Mouse (Mus musculus): ENCODE results near the gene Mmp25.

The Mmp25 gene

DNA sequence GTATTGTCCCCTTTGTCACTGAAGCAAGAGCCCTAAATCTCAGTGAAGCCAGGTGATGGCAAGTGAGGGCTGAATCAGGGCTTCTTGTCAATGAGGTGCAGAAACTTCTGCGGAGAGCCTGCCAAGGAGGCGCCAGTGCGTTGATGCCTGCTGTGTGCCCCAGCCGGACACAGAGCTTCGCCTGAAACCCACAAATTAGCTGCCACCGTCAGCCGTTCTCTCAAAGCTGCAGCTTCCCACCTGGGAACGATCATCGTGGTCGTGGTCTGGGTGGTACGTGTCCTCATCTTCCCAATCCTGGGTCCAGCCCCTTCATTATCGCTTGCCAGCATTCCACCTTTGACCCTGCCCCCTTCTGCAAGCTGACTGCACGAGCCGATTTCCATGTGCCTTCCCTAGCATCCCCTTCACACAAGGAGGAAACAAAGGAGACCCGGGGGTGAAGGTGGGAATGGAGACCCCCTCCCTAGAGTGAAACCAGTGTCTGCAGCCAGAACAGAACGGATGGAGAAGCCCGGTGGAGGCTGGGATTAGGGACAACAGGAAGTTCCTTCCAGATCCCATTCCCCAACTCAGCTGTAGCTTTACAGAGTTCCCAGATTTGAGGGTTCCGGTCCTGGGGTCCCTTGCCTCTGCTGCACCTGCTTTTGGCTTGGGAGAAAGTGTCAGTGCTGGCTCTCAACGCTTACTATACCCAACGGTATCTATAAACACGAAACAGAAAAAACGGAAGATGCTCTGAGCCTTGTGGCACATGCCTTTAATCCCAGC, 59.2 kb downstream of the Mmp25 start:
- Histone ChIP-seq H3K9me3 (ENCODE audit: low read length) (no peaks in the 10 kb centered on the region), H3K36me3 (ENCODE audit: insufficient read depth, low read length) (peaks cover 33% of the 10 kb centered on the region), H3K4me3 (replicated peaks; ENCODE audit: low read length) (peak overlapping the region; percentile 93), H3K4me1 (replicated peaks; ENCODE audit: low read depth, low read length) (peaks cover 32% of the 10 kb centered on the region), H3K27me3 (ENCODE audit: insufficient read depth, low read length) (no peaks in the 10 kb centered on the region)
- TF ChIP-seq POU5F1 (IDR thresholded peaks at IDR 0.05; ENCODE audit: borderline replicate concordance, low read length) (peak; percentile 29; the same call in 1 of the 2 replicates), NANOG (IDR thresholded peaks at IDR 0.05; ENCODE audit: borderline replicate concordance, low read length) (no peak), CTCF (conservative IDR thresholded peaks at IDR 0.05; ENCODE audit: low read length) (no peak)

DNA sequence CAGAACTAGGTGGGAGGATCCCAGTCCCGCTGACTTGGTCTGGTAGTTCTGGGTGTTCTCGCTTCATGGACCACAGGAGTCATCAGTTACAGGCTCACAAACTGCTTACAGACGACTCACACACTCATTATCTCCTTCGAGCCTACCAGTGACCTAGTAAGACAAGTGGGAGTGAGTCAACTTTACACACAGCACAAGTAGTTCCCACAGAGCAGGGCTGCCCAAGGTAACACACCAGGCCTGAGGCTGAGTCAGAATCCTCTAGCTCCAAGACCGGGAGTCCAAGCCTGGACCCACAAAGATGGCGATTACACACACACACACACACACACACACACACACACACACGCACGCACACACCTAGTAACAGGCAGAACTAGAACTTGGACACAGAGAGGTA, 60.3 kb downstream of the Mmp25 start:
- peaks cover 44% of the 10 kb centered on the region for H3K36me3 ChIP-seq (ENCODE audit: insufficient read depth, low read length)
- H3K4me1 ChIP-seq (replicated peaks; ENCODE audit: low read depth, low read length), result peaks cover 32% of the 10 kb centered on the region
- peak overlapping the region; percentile 93 for H3K4me3 ChIP-seq (replicated peaks; ENCODE audit: low read length)
- no peak for TF ChIP-seq CTCF (conservative IDR thresholded peaks at IDR 0.05; ENCODE audit: low read length)
- no peaks in the 10 kb centered on the region for H3K9me3 ChIP-seq (ENCODE audit: low read length)
- no peaks in the 10 kb centered on the region for H3K27me3 ChIP-seq (ENCODE audit: insufficient read depth, low read length)
